Mouse (Mus musculus): ENCODE data around the gene Phykpl.
"Not testable (repeated sequence)": the region's sequence is repeated elsewhere in the genome, so short reads cannot be mapped to it uniquely, and the experiment has no call there.

The Phykpl gene

GRCm38 (mm10) chr11:51619409-51620060 lies 35.0 kb downstream of the Phykpl start, which contains the start of gene Nhp2:
Gene Nhp2 (plus strand): TSS chr11:51619735.
- DNase-seq: peak; percentile 90

- no peak for DNase-seq
Measured at GRCm38 (mm10) chr11:51620084-51620483, 35.5 kb downstream of the Phykpl start.

GRCm38 (mm10) chr11:51621776-51622175 lies 37.2 kb downstream of the Phykpl start:
- no peak for DNase-seq

GRCm38 (mm10) chr11:51622971-51623491 lies 38.5 kb downstream of the Phykpl start:
- DNase-seq: peak; percentile 61

- no peak for DNase-seq
Measured at GRCm38 (mm10) chr11:51625187-51625820, 40.7 kb downstream of the Phykpl start.

GRCm38 (mm10) chr11:51627425-51627824 lies 42.9 kb downstream of the Phykpl start:
- DNase-seq: no peak

DNA sequence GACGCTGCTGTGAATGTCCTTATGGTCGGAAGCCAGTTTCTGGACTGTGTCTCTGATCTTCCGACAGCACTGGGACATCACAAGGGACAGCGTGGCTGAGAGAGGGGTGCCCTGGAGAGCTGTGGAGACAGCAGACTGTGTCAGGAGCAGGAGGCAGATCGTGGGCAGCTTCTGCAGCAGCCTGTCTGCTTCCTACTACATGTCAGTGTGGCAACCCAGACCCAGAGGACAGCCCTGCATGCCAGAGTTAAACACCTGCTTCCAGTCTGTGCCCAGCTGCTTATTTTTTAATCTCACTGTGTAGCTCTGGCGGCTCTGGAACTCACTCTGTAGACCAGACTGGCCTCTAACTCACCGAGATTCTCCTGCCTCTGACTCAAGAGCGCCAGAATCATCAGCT lies 43.4 kb downstream of the Phykpl start:
- DNase-seq: no peak

DNA sequence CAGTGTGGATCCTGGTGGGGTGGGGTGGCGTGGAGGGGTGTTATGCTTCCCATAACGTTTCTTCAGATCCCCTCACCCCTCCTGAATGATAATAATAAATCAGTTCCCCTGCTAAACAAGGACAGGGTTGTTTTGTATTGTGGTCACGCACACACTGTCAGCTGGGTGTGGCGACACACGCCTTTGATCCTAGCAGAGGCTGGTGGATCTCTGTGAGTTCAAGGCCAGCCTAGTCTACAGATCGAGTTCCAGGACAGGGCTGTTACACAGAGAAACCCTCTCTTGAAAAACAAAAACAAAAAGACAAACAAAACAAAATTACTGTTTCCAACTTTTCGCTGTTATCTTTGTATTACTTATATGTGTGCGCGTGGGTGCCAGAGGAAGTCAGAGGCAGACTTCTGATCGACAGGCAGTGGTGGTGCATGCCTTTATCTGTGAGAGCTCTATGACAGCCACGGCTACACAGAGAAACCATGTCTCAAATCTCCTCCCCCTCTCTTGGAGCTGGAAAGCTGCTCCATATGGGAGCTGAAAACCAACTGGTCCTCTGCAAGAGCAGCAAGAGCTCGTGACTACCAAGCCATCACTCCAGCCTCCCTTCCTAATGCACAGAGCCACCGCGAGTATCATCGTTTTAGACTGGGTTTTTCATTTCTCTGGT lies 45.2 kb downstream of the Phykpl start:
- DNase-seq: no peak

- DNase-seq: no peak
Measured at GRCm38 (mm10) chr11:51632130-51632753, 47.7 kb downstream of the Phykpl start.

DNA sequence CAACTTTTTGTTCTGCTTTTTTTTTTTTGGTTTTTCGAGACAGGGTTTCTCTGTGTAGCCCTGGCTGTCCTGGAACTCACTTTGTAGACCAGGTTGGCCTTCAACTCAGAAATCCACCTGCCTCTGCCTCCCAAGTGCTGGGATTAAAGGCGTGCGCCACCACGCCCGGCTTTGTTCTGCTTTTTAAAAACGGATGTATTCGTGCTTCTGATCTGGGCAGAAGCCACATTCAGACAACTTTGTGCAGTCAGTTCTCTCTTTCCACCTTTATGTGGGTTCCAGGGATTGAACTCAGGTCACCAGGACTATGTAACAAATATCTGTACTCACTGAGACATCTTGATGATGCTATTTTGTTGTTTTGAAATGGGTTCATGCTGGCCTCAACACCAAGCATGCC lies 48.6 kb downstream of the Phykpl start:
- DNase-seq: not testable (repeated sequence)

DNA sequence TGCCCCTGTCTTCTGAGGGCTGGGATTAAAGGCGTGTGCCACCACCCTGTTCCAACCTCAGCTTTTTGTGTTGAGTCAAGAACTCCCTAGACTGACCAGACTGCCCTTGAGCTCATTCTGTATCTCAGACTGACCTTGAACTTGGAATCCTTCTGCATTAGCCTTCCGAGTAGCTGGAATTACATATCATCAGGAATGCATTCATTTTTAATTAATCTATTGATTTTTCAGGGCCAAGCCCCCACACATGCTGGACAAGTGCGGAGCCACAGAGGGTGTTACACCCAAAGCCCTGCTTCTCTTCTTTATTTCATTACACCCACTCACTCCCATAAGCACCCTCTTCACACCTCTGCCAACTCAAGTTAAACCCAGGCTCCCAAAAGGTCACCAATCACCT lies 49.2 kb downstream of the Phykpl start:
- no peak for DNase-seq

- no peak for DNase-seq
Measured at GRCm38 (mm10) chr11:51635127-51635524, 50.6 kb downstream of the Phykpl start.

DNA sequence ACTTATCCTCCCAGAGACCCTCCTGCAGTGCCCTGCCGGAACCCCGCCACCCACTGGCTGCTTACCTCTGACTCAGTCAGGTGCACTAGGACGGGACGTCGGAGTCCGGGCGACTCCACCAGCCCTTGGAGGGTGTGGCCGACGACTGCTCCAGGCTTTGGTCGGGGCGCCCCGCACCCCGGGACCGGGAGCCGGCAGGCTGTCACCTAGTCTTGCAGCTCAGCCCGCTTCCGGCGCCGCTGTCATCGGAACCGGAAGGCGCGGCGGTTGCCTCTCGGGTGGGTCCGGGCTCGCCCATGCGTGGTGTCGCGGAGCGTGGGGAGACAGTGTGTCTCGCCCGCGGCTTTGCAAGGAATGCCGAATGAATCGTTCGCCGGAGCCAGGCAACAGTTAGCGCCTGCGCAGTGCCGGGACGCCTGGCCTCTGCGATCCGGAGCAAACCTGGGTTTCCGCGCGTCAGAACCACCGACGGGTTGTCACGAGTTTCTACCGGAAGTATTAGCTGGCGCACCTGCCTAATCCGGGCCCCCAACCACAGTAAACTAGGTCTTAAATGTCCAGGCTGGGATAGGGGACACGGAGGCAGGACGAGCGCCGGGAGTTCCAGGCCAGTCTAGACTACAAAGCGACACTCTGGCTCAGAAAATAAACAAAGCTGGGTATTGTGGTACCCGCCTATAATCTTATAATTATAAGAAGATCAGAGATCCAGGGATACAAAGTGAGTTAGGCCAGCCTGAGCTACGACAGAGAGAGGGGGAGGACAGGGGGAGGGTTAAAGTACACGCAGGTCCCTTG lies 51.2 kb downstream of the Phykpl start, which contains the start of gene Rmnd5b:
TSS of gene Rmnd5b (minus strand) at position 372 of the 798 bp plus-strand sequence.
- peak; percentile 94 for DNase-seq

DNA sequence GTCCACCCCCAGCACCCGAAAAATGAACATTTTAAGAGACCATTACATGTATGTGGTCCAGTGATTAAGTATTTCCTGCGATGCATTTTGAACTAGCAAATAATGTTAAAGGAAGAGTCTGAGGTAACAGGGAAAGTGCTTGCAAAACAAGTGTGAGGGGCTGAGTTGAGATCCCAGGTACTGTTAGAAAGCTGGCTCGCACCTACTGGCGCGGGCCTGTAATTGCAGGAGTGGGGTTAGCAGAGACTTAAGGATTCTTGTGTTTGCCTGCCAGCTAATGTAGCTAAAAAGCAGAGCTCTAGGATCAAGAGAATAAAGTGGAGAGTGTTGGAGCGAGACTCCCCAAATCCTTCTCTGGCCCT lies 51.7 kb downstream of the Phykpl start:
- DNase-seq: peak; percentile 44

DNA sequence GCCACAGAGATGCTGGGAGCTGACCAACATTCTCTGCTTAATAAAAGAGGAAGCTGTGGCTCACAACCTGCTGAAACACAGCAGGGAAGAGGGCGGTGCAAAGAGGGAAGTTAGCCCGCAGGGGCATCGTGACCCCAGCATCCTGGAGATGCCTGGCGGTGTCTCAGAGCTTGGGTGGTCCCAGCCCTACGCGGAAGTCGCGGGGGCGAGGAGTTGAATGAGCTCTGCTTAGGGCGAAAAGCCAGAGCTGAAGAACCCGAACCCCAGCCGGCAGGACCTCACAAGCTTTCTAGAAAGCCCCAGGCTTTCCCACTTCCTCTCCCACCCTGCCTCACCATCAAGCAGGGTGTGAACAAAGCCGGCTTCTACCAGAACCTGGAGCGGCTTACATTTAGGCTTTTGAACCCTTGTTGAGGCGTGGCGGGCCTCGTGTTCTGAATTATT lies 53.4 kb downstream of the Phykpl start:
- no peak for DNase-seq

DNA sequence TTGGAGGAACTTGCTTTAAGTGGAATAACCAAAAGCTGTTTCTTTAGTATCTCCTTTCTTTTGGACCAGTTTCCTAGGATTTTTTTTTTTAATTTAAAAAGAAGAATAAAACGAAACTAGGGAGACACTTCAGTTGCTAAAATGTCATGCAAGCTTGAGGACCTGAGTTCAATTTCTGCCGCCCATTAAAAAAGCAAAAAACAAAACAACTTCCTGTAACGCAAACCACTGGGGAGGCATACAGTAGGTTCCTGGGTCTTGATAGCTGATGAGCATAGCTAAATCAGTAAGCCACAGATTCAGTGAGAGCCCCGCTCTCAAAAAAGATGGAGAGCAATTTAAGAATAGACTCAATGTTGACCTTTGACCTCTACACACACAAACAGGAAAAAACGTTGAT lies 53.9 kb downstream of the Phykpl start:
- no peak for DNase-seq

DNA sequence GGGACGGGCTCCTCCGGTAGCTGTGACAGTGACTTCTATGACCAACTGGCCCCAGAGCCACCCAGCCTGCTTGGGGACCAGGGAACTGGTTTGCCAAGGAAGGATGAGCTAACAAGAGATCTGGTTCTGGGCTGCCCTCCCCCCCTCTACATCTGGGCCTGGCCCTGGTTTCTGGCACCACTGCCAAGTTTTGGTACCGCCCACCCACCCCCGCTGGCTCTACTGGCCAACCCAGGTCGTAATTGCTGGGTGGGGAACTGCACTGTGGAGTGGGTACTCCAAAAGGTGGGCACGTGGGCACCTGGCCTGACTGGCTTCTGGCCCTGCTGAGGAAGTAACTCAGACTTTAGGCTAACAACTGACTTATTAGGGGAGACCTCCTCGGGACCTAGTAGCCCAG lies 56.2 kb downstream of the Phykpl start:
- DNase-seq: no peak

GRCm38 (mm10) chr11:51643202-51643601 lies 58.6 kb downstream of the Phykpl start:
- DNase-seq: no peak

DNA sequence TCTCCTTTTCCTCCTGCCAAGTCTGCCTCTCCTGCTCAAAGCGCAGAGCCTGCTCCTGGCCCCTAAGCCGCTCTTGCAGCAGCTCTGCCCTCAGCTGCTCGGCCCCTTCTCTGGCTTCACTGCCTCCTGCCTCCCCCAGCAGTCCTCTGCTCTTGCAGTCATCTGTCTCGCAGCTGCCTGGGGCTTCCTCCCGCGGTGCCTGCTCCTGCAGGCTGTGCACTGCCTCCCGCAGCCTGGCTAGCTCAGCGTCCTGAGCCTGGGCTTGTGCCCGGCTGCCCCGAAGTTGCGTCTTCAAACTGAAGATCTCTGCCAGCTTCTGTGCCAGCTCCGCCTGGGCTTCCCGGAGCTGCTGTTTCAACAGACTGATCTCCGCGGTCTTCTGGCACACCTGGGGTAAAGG lies 59.2 kb downstream of the Phykpl start:
- DNase-seq: no peak

DNA sequence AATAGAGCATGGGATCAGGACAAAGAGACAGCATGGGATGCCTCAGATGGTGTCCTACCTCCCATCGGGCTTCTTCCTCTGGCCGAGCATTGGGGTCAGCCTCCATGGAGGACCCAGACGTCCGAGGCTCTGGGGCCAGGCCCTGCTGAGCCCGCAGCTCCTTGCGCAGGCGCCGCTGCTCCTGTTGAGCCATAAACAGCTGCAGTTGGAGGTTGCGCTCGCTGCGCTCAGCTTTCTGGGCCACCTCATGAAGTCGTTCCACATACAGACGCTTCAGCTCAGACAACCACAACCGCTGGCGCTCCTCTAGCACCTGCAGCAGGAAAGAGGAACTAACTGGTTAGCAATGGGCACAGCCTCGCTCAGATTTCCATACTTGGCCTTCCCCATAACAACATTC lies 59.7 kb downstream of the Phykpl start:
- no peak for DNase-seq

GRCm38 (mm10) chr11:51645293-51645692 lies 60.7 kb downstream of the Phykpl start:
- DNase-seq: no peak

- DNase-seq: no peak
Measured at GRCm38 (mm10) chr11:51646245-51646644, 61.7 kb downstream of the Phykpl start.
